Mouse (Mus musculus) stomach, embryonic 16.5 days (tissue): ENCODE measurements around the gene Gm28047. TPM values are rescaled to one million over a fixed set of nuclear protein-coding genes. Genes with fewer than 3 reads are reported as not detected.

Source experiments
- ATAC-seq: fragments of 200-750 bp; cut with Nextera tagmentation; 2 replicates; pipeline ENCODE4 v1.8.0; 2017; ENCODE audit warnings: moderate number of reproducible peaks, moderate TSS enrichment; ENCODE audit not compliant: insufficient read depth, low FRiP score
- H3K27ac ChIP-seq: fragments of 300-500 bp; sonication (generic); 2 replicates; pipeline ENCODE4 v1.5.1; 2014; ENCODE audit warnings: low read length
- H3K27me3 ChIP-seq: fragments of 300-500 bp; sonication (generic); 2 replicates; pipeline ENCODE4 v1.6.1; 2014; ENCODE audit warnings: low read length, control low read depth, mixed read lengths; ENCODE audit not compliant: control insufficient read depth, insufficient read depth
- H3K36me3 ChIP-seq: fragments of 300-500 bp; sonication (generic); 2 replicates; pipeline ENCODE4 v1.6.1; 2014; ENCODE audit warnings: low read length; ENCODE audit not compliant: control insufficient read depth, insufficient read depth
- H3K4me1 ChIP-seq: fragments of 300-500 bp; sonication (generic); 2 replicates; pipeline ENCODE4 v1.6.1; 2014; ENCODE audit warnings: low read length, control low read depth, mixed read lengths; ENCODE audit not compliant: control insufficient read depth, insufficient read depth
- H3K4me2 ChIP-seq: fragments of 300-500 bp; sonication (generic); 2 replicates; pipeline ENCODE4 v1.6.1; 2014; ENCODE audit warnings: low read depth, low read length, mixed read lengths
- H3K4me3 ChIP-seq: fragments of 300-500 bp; sonication (generic); replicated peaks from 2 replicates; pipeline ENCODE4 v1.5.1; 2014; ENCODE audit warnings: mild to moderate bottlenecking, low read length
- H3K9ac ChIP-seq: fragments of 300-500 bp; sonication (generic); 2 replicates; pipeline ENCODE4 v1.6.1; 2014; ENCODE audit warnings: low read length
- H3K9me3 ChIP-seq: fragments of 300-500 bp; sonication (generic); replicated peaks from 2 replicates; pipeline ENCODE4 v1.6.1; 2016; ENCODE audit warnings: low read length, control low read depth; ENCODE audit not compliant: control insufficient read depth
- WGBS: fragments of 180-500 bp; shearing (Covaris S2); extraction: QIAGEN DNeasy Blood & Tissue Kit; methylation state at CpG from one replicate; pipeline ENCODE4 v1.1.7; 2014; 5-methylcytosine and 5-hydroxymethylcytosine counted together
- polyA plus RNA-seq: library from polyadenylated mRNA; unstranded; fragments of >200 nt; fragmentation: Nextera tagmentation; extraction: Ambion mirVana; gene quantifications from 2 replicates; pipeline ENCODE4 v1.2.1, GENCODE M21; 2015

The Gm28047 gene
- polyA plus RNA-seq, 1 experiment from 2014 or later: not detected

GRCm38 (mm10) chr15:102526111-102527002 lies 98.5 kb downstream of the Gm28047 start:
- H3K36me3 ChIP-seq: peaks cover 23% of the 10 kb centered on the region
- no peaks in the 10 kb centered on the region for H3K4me1 ChIP-seq
- ATAC-seq: no peak

GRCm38 (mm10) chr15:102524892-102525485 lies 99.9 kb downstream of the Gm28047 start, which contains the start of gene Npff:
Gene Npff, minus strand, starts transcription at chr15:102524942.
- WGBS: 7% methylated on average over 3 of the region's 3 CpGs
- ATAC-seq: no peak
- no peak within 1 kb of the TSS for H3K27ac ChIP-seq
- H3K9me3 ChIP-seq: no peaks in the 10 kb centered on the region
- H3K4me1 ChIP-seq: peaks cover 9% of the 10 kb centered on the region
- no peak within 1 kb of the TSS for H3K4me3 ChIP-seq
- no peaks in the 10 kb centered on the region for H3K27me3 ChIP-seq
- H3K9ac ChIP-seq: no peak within 1 kb of the TSS; the same call in 1 of the 2 replicates
- H3K4me2 ChIP-seq: no peak within 1 kb of the TSS
- H3K36me3 ChIP-seq: peaks cover 23% of the 10 kb centered on the region

More at GRCm38 (mm10) chr15:102526111-102527002, 98.5 kb downstream of the Gm28047 start:
- Histone ChIP-seq H3K27me3 (no peaks in the 10 kb centered on the region), H3K9ac (no peak overlapping the region), H3K9me3 (no peaks in the 10 kb centered on the region), H3K27ac (no peak overlapping the region), H3K4me2 (no peak overlapping the region), H3K4me3 (no peak overlapping the region)
- 74% methylated on average over 6 of the region's 6 CpGs for WGBS

- H3K4me1 ChIP-seq: peaks cover 18% of the 10 kb centered on the region
- H3K36me3 ChIP-seq: peaks cover 8% of the 10 kb centered on the region; the same call in 1 of the 2 replicates
- no peak overlapping the region for H3K4me3 ChIP-seq
- WGBS: 70% methylated on average over 4 of the region's 4 CpGs
- no peak overlapping the region for H3K9ac ChIP-seq
- no peak overlapping the region for H3K27ac ChIP-seq
- no peaks in the 10 kb centered on the region for H3K27me3 ChIP-seq
- ATAC-seq: no peak
- H3K4me2 ChIP-seq: no peak overlapping the region
- no peaks in the 10 kb centered on the region for H3K9me3 ChIP-seq
These were observed 103.4 kb downstream of the Gm28047 start for GRCm38 (mm10) chr15:102521480-102521879.

- Histone ChIP-seq H3K27ac (no peak overlapping the region), H3K9me3 (no peaks in the 10 kb centered on the region), H3K36me3 (peaks cover 8% of the 10 kb centered on the region; the same call in 1 of the 2 replicates), H3K9ac (peak overlapping the region; percentile 44; the same call in 1 of the 2 replicates), H3K4me2 (no peak overlapping the region), H3K4me3 (no peak overlapping the region), H3K4me1 (peaks cover 28% of the 10 kb centered on the region), H3K27me3 (no peaks in the 10 kb centered on the region)
- no peak for ATAC-seq
- WGBS: 50% methylated on average over 4 of the region's 4 CpGs
These were observed 104.5 kb downstream of the Gm28047 start for GRCm38 (mm10) chr15:102520416-102520815.

GRCm38 (mm10) chr15:102519211-102520141 lies 105.4 kb downstream of the Gm28047 start:
- Histone ChIP-seq H3K4me3 (peak overlapping the region; percentile 57), H3K27ac (peak overlapping the region; percentile 98), H3K4me2 (peak overlapping the region; percentile 80), H3K9me3 (no peaks in the 10 kb centered on the region), H3K9ac (peak overlapping the region; percentile 79), H3K36me3 (peaks cover 8% of the 10 kb centered on the region; the same call in 1 of the 2 replicates), H3K4me1 (peaks cover 28% of the 10 kb centered on the region), H3K27me3 (no peaks in the 10 kb centered on the region)
- 50% methylated on average over 17 of the region's 17 CpGs for WGBS
- no peak for ATAC-seq

GRCm38 (mm10) chr15:102518859-102519201 lies 106.0 kb downstream of the Gm28047 start:
- peak overlapping the region; percentile 80 for H3K4me2 ChIP-seq
- WGBS: 12% methylated on average over 9 of the region's 9 CpGs
- H3K36me3 ChIP-seq: peaks cover 8% of the 10 kb centered on the region; the same call in 1 of the 2 replicates
- peaks cover 28% of the 10 kb centered on the region for H3K4me1 ChIP-seq
- H3K9ac ChIP-seq: peak overlapping the region; percentile 79
- ATAC-seq: no peak
- H3K27me3 ChIP-seq: no peaks in the 10 kb centered on the region
- H3K9me3 ChIP-seq: no peaks in the 10 kb centered on the region
- H3K4me3 ChIP-seq: peak overlapping the region; percentile 57
- H3K27ac ChIP-seq: peak overlapping the region; percentile 98

- H3K4me1 ChIP-seq: peaks cover 28% of the 10 kb centered on the region
- no peaks in the 10 kb centered on the region for H3K9me3 ChIP-seq
- H3K27me3 ChIP-seq: no peaks in the 10 kb centered on the region
- under 1% methylated on average over 60 of the region's 60 CpGs for WGBS
- H3K9ac ChIP-seq: peak within 1 kb of the TSS; percentile 79
- peak within 1 kb of the TSS; percentile 86 for H3K4me2 ChIP-seq
- H3K4me3 ChIP-seq: peak within 1 kb of the TSS; percentile 57
- H3K36me3 ChIP-seq: peaks cover 4% of the 10 kb centered on the region; the same call in 1 of the 2 replicates
- ATAC-seq: peak; percentile 94
- H3K27ac ChIP-seq: peak within 1 kb of the TSS; percentile 98
These were observed 106.7 kb downstream of the Gm28047 start, which contains the start of gene Tarbp2 for GRCm38 (mm10) chr15:102517976-102518858. Gene Tarbp2, plus strand, starts transcription at chr15:102518192.

GRCm38 (mm10) chr15:102517631-102517975 lies 107.3 kb downstream of the Gm28047 start:
- Histone ChIP-seq H3K9me3 (no peaks in the 10 kb centered on the region), H3K9ac (peak overlapping the region; percentile 75), H3K4me2 (peak overlapping the region; percentile 86), H3K4me1 (peaks cover 29% of the 10 kb centered on the region), H3K27ac (peak overlapping the region; percentile 81), H3K4me3 (peak overlapping the region; percentile 57), H3K27me3 (no peaks in the 10 kb centered on the region), H3K36me3 (peaks cover 4% of the 10 kb centered on the region; the same call in 1 of the 2 replicates)
- 0% methylated on average over 10 of the region's 10 CpGs for WGBS
- no peak for ATAC-seq
